Mouse (Mus musculus) cerebellum, adult 2 months (tissue): ENCODE data around the gene Fbxo4. TPM values are rescaled to one million over a fixed set of nuclear protein-coding genes. Genes with fewer than 3 reads are reported as not detected.

ENCODE experiments used
- DNase-seq, 2 experiments: peaks; one replicate each; pipeline ENCODE4 v3.0.0; 2021
- H3K27ac ChIP-seq: fragments of 200-500 bp; 2 replicates; pipeline ENCODE4 v1.5.1; 2012; ENCODE audit warnings: low read length, control low read depth, inconsistent platforms; ENCODE audit not compliant: insufficient read depth
- H3K27me3 ChIP-seq: fragments of 200-500 bp; 2 replicates; pipeline ENCODE4 v1.6.1; 2012; ENCODE audit warnings: inconsistent platforms, mild to moderate bottlenecking, low read length, moderate library complexity; ENCODE audit not compliant: control insufficient read depth, insufficient read depth
- H3K4me1 ChIP-seq: fragments of 200-500 bp; 2 replicates; pipeline ENCODE4 v1.6.1; 2011; ENCODE audit warnings: low read length; ENCODE audit not compliant: control insufficient read depth, insufficient read depth
- H3K4me3 ChIP-seq: fragments of 200-500 bp; replicated peaks from 2 replicates; pipeline ENCODE3; 2011; ENCODE audit warnings: mild to moderate bottlenecking, low read depth, low read length, control low read depth; ENCODE audit not compliant: insufficient read depth
- CTCF ChIP-seq: fragments of 200-500 bp; IDR thresholded peaks from 2 replicates; pipeline ENCODE4 v1.5.1; 2011; ENCODE audit warnings: low read depth, mild to moderate bottlenecking, control low read depth, low read length, moderate library complexity, borderline replicate concordance; ENCODE audit not compliant: insufficient read depth
- POLR2A ChIP-seq: fragments of 200-500 bp; IDR thresholded peaks from 2 replicates; pipeline ENCODE4 v1.6.1; 2011; ENCODE audit warnings: low read length, control low read depth, borderline replicate concordance; ENCODE audit not compliant: insufficient read depth
- WGBS: fragments of 180-500 bp; shearing (Covaris S2); methylation state at CpG from one replicate; pipeline ENCODE4 v1.1.7; 2018; 5-methylcytosine and 5-hydroxymethylcytosine counted together
- polyA plus RNA-seq: library from polyadenylated mRNA; depleted of rRNA; stranded (reverse); fragments of >200 nt; gene quantifications from 2 replicates; pipeline ENCODE4 v1.2.3, GENCODE M21; 2012

Fbxo4 gene
- polyA plus RNA-seq, 1 experiment: 12.0 TPM

DNA sequence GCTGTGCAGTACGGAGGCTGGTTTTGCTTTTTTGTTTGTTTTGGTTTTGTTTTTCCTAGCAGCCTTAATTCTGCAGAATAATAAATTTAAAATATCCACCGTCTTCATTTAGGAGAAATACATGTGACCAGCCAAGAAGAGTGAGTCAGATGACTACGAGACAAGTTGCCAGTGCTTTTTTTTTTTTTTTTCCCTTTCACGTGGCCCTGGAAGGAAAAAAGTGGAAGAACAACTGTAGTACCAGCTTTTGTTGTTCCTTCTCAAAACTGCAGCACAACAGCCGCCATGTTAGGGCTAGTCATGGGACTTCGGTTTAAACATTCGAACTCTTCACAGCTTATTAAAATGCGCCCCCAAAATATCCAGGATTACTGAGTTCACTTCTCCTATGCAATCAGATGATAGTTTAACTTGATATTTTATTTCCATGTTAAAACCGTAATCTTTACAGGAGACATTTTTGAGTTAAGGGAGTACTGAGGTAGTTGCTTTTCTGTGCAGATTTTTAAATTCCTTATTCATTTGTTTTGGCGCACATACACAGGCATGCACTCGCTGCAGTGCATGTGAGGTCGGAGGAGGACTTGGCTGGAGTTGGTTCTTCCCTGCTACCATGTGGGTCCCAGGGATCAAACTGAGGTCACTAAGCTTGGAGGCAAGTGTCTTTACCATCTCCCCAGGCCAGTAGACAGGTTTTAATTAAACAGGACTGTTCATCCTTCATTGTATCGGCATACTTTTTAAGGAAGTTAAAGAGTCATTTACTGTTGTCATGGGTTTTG, 45.5 kb upstream of the Fbxo4 start:
- Histone ChIP-seq H3K27ac (no peak overlapping the region), H3K4me3 (no peak overlapping the region), H3K4me1 (peaks cover 3% of the 10 kb centered on the region), H3K27me3 (no peaks in the 10 kb centered on the region)
- DNase-seq: no peak
- WGBS: 80% methylated on average over 13 of the region's 13 CpGs
- no peak for TF ChIP-seq POLR2A
- no peak for TF ChIP-seq CTCF

DNA sequence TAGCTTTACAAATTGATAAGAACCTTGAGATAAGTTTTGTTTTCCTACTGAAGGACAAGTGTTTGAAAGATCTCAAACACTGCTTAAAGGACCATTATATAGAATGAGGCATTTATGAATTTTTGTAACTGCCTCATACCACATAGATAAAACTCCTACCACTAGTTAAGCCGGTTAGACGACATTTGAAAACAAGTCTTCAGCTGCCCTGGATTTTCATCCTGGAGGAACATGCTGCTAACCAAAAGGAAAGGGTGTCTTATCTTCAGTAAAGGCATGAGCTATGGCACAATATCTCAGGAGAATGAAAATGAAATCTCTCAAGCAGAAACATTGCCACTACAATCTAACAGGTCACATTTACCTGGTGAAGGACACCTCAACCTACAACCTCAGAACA, 44.4 kb upstream of the Fbxo4 start:
- 97% methylated on average over 2 of the region's 2 CpGs for whole genome bisulfite sequencing
- H3K4me1 ChIP-seq: peaks cover 3% of the 10 kb centered on the region
- DNase-seq: no peak
- H3K4me3 ChIP-seq: no peak overlapping the region
- no peak for TF ChIP-seq CTCF
- TF ChIP-seq POLR2A: no peak
- H3K27me3 ChIP-seq: no peaks in the 10 kb centered on the region
- H3K27ac ChIP-seq: no peak overlapping the region

DNA sequence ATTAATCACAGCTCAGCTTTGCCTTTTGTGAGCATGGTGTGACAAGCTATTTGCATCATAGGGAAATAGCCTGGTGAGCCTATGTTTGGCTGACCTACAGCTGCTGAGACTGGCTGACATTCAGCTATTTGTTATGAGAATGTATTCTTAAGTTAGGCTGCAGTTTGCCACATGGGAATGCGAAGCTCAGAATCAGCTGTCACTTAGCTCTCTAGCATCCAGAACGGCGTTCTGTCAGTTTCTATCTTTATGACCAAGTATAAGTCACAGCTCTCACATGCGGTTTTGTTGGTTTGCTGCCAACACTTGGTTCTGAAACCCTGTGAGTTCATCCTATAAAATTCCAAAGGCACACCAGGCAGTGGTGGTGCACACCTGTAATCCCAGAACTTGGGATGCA, 41.3 kb upstream of the Fbxo4 start:
- 31% methylated on average over 4 of the region's 4 CpGs for WGBS
- DNase-seq: no peak
- no peak for TF ChIP-seq CTCF
- no peak for TF ChIP-seq POLR2A
- Histone ChIP-seq H3K27ac (no peak overlapping the region), H3K4me1 (peaks cover 3% of the 10 kb centered on the region; the same call in 1 of the 2 replicates), H3K27me3 (no peaks in the 10 kb centered on the region), H3K4me3 (no peak overlapping the region)

- Histone ChIP-seq H3K27me3 (no peaks in the 10 kb centered on the region), H3K4me1 (no peaks in the 10 kb centered on the region), H3K27ac (no peak overlapping the region), H3K4me3 (no peak overlapping the region)
- no peak for TF ChIP-seq POLR2A
- TF ChIP-seq CTCF: no peak
- 74% methylated on average over 2 of the region's 2 CpGs for WGBS
- DNase-seq: no peak
Observed at GRCm38 (mm10) chr15:4013873-4014272, 34.5 kb upstream of the Fbxo4 start.

- Histone ChIP-seq H3K27ac (no peak overlapping the region), H3K27me3 (no peaks in the 10 kb centered on the region), H3K4me1 (no peaks in the 10 kb centered on the region), H3K4me3 (no peak overlapping the region)
- 89% methylated on average over 2 of the region's 2 CpGs for WGBS
- TF ChIP-seq CTCF: no peak
- no peak for TF ChIP-seq POLR2A
- DNase-seq: no peak
Observed at GRCm38 (mm10) chr15:4000536-4000935, 21.2 kb upstream of the Fbxo4 start.

DNA sequence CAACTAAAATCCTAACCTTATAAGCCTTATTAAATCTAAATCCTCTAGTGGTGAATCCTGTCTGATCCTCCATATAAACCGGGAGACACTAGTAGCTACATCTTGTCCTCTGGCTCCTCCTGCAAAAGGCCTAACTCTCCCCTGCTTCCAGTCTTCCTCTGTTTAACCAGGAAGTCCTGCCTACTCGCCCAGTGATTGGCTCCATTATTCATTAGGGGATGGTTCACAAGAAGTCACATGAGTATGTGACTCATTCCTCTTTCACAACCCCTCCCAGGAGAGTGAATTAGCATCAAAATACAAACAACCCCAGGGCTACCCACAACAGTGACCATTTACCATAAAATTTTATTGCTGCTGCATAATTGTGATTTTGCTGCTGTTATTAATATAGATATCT, 19.8 kb upstream of the Fbxo4 start:
- Histone ChIP-seq H3K27ac (no peak overlapping the region), H3K4me1 (no peaks in the 10 kb centered on the region), H3K27me3 (no peaks in the 10 kb centered on the region), H3K4me3 (no peak overlapping the region)
- DNase-seq: no peak
- TF ChIP-seq POLR2A (no peak), CTCF (no peak)
- WGBS: 64% methylated on average over 2 of the region's 2 CpGs

DNA sequence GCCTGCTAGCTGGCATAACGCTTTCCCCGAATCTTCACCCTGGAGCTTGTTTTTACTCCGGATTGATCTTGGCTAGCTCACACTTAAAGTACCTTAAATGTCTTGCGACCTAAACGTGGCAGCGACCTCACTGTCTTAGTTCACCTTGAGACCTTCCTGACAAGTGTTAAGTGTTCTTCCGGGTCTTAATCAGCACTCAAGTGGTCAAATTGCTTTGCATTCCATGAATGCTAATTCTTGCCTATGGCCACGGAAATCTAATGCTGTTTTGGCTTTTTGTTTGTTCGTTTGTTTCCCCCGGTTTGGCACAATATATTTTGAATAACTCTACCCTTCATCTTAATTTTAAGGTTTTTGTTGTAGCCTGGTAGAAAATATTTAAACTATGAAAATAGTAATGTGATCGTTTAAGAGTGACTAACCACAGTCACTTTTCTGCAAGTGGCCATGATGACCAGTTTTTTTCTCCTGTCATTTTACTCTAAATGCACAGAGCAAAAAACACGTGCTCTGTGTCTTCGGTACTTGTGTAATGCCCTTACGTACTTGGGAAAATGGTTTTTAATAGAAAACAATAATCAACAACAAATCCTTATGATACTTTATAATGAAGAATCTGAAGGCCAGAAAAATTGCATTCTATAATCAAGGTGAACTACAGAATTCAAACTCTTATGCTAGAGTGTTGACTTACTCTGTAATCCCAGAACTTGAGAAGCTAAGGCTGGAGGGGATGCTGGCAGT, 17.1 kb upstream of the Fbxo4 start:
- TF ChIP-seq POLR2A (no peak), CTCF (no peak)
- Histone ChIP-seq H3K4me1 (no peaks in the 10 kb centered on the region), H3K27me3 (no peaks in the 10 kb centered on the region), H3K4me3 (peak overlapping the region; percentile 75), H3K27ac (peak overlapping the region; percentile 87)
- WGBS: 18% methylated on average over 14 of the region's 14 CpGs
- DNase-seq: no peak

GRCm38 (mm10) chr15:3995448-3996266, 16.3 kb upstream of the Fbxo4 start, which contains the start of gene AW549877:
Gene AW549877 (minus strand): TSS chr15:3995744.
- under 1% methylated on average over 61 of the region's 61 CpGs for WGBS
- H3K27ac ChIP-seq: peak within 1 kb of the TSS; percentile 87
- H3K4me3 ChIP-seq: peak within 1 kb of the TSS; percentile 75
- H3K4me1 ChIP-seq: no peaks in the 10 kb centered on the region
- TF ChIP-seq CTCF: no peak
- peak; percentile 83 for TF ChIP-seq POLR2A
- no peaks in the 10 kb centered on the region for H3K27me3 ChIP-seq
- DNase-seq: peak; percentile 98 to 100
